Mouse (Mus musculus) forebrain, embryonic 16.5 days (tissue): ENCODE measurements at regions not wholly inside any gene's neighbourhood (a gene's known extent, or its start where the extent isn't known, plus 50 kb on each side); places are given as distances from the start of the nearest gene placed in this dataset.
A peak's percentile ranks its signal among the peaks of the same experiment; 100 is the strongest.

Experiments
- ATAC-seq: fragments of 200-750 bp; cut with Nextera tagmentation; 2 replicates; pipeline ENCODE4 v1.8.0; 2017; ENCODE audit warnings: mild to moderate bottlenecking, moderate library complexity
- H3K27ac ChIP-seq: fragments of 300-500 bp; sonication (generic); 2 replicates; pipeline ENCODE4 v1.5.1; 2014; ENCODE audit warnings: low read length, control low read depth
- H3K27me3 ChIP-seq: fragments of 300-500 bp; sonication (generic); replicated peaks from 2 replicates; pipeline ENCODE4 v1.6.1; 2014; ENCODE audit warnings: low read length; ENCODE audit not compliant: control insufficient read depth, insufficient read depth
- H3K36me3 ChIP-seq: fragments of 300-500 bp; sonication (generic); 2 replicates; pipeline ENCODE4 v1.6.1; 2014; ENCODE audit not compliant: control insufficient read depth, insufficient read depth
- H3K4me1 ChIP-seq: fragments of 300-500 bp; sonication (generic); replicated peaks from 2 replicates; pipeline ENCODE4 v1.6.1; 2014; ENCODE audit warnings: low read length; ENCODE audit not compliant: control insufficient read depth, insufficient read depth
- H3K4me2 ChIP-seq: fragments of 300-500 bp; sonication (generic); 2 replicates; pipeline ENCODE4 v1.6.1; 2014; ENCODE audit warnings: mild to moderate bottlenecking, low read length, control low read depth
- H3K4me3 ChIP-seq: fragments of 300-500 bp; sonication (generic); replicated peaks from 2 replicates; pipeline ENCODE4 v1.5.1; 2014; ENCODE audit warnings: mild to moderate bottlenecking, low read length, control low read depth
- H3K9ac ChIP-seq: fragments of 300-500 bp; sonication (generic); replicated peaks from 2 replicates; pipeline ENCODE4 v1.6.1; 2014; ENCODE audit warnings: low read depth, low read length, control low read depth
- H3K9me3 ChIP-seq: fragments of 300-500 bp; sonication (generic); 2 replicates; pipeline ENCODE4 v1.6.1; 2016; ENCODE audit warnings: low read length; ENCODE audit not compliant: control insufficient read depth
- WGBS: fragments of 180-500 bp; shearing (Covaris S2); extraction: QIAGEN DNeasy Blood & Tissue Kit; methylation state at CpG from one replicate; pipeline ENCODE4 v1.1.7; 2014; 5-methylcytosine and 5-hydroxymethylcytosine counted together

DNA sequence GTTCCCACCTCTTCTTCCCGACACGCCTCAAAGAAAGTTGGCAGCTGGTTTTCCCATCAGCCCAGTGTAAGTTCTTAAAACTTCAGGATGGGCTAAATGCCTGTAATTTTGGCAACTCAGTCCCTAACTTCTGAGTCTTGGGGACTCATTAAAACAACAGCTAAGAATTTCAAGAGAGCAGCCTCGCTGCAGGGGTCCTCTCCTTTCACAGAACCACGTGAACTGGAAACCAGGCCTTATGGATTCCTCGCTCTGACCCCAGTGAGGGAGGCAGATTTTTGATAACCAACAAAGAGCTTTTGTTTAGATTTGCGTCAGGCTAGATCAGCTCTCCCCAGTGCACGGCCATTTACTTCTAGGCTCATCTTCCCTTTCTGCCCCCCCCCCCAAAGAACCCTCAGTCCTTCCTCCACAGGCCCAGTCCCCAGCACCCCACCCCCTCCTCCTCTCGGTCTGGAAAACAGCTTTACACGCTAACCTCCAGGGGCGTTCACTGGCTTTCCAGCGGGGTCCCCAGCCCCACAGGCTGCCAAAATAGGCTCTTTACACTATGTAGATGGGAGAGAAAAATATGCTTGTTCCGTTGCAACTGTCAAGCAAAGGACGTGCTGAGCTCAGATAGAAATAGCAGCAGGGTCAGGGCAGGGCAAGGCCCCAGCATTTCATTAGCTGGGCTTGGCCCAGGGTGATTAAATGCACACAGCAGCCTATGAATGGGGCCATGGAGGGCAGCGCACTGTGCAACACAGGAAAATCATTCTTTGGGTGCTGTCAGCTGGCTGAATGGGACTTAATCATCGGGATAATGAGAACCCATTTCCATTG is 233.5 kb downstream of the Zfp36l1 start:
- H3K27me3 ChIP-seq = no peaks in the 10 kb centered on the region
- H3K4me2 ChIP-seq = no peak overlapping the region
- peak overlapping the region; percentile 71 for H3K27ac ChIP-seq
- peaks cover 21% of the 10 kb centered on the region for H3K4me1 ChIP-seq
- no peaks in the 10 kb centered on the region for H3K9me3 ChIP-seq
- WGBS = 6% methylated on average over 15 of the region's 15 CpGs
- ATAC-seq = peak; percentile 92
- peak overlapping the region; percentile 25 for H3K9ac ChIP-seq
- H3K36me3 ChIP-seq = no peaks in the 10 kb centered on the region
- no peak overlapping the region for H3K4me3 ChIP-seq

DNA sequence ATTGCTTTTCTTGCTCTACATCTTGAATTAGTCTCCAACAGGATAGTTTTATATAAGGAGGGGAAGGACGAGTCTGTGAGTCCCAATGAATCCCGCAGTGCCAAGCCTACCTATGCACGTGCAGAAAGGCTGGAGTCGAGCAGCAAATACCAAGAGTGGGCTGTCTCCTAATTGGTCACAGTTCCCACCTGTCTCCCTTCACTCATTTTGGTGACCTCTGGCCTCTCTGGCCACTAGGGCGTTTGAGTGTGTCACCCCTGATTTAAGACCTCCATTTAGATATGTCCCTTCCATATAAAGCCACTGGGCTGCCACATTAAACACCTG is 234.1 kb downstream of the Zfp36l1 start:
- Histone ChIP-seq H3K9me3 (no peaks in the 10 kb centered on the region), H3K4me3 (no peak overlapping the region), H3K4me1 (peaks cover 21% of the 10 kb centered on the region), H3K9ac (no peak overlapping the region), H3K4me2 (no peak overlapping the region), H3K27ac (peak overlapping the region; percentile 71), H3K36me3 (no peaks in the 10 kb centered on the region), H3K27me3 (no peaks in the 10 kb centered on the region)
- no peak for ATAC-seq
- 26% methylated on average over 5 of the region's 5 CpGs for whole genome bisulfite sequencing

DNA sequence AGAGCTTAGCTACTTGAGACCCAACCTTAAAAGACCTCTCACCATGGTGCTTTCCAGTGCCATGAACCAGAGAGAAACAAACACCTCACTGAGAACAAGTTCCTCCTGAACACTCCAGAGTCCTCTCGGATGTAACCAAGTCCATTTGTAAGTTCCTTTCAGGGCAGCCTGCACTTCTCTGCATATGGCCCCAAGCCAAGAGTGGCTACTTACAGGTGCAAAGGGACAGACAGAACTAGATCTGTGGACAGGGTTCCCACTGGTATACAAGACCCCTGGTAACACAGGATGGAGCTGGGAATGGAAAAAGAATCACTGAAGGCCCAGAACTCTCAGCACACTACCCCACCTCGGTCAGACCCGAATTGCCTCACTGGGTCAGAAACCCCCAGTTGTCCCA is 234.7 kb downstream of the Zfp36l1 start:
- no peak overlapping the region for H3K27ac ChIP-seq
- no peak for ATAC-seq
- peaks cover 21% of the 10 kb centered on the region for H3K4me1 ChIP-seq
- H3K27me3 ChIP-seq = no peaks in the 10 kb centered on the region
- 73% methylated on average over 3 of the region's 3 CpGs for WGBS
- no peak overlapping the region for H3K4me2 ChIP-seq
- H3K9me3 ChIP-seq = no peaks in the 10 kb centered on the region
- no peak overlapping the region for H3K4me3 ChIP-seq
- no peak overlapping the region for H3K9ac ChIP-seq
- no peaks in the 10 kb centered on the region for H3K36me3 ChIP-seq

DNA sequence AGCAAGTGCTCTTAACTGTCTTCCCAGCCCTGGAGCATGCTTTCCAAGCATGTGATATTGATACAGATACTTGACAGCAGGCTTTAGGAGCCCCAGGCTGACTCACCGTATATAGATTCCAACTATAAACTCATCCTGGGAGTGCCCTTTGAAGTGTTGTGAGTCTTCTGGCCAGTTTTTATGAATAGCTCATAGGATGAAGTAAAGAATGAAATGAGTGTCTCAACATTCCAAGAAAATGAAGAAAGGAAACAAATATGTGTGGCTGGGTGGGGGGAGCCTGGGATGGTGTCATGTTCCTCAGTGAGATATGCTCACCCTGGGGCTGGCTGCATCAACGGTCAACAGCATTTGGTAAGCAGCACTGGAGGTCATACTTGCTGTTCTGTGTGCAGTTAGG is 238.5 kb downstream of the Zfp36l1 start:
- no peak overlapping the region for H3K4me2 ChIP-seq
- WGBS = 75% methylated on average over 2 of the region's 2 CpGs
- H3K27ac ChIP-seq = no peak overlapping the region
- H3K36me3 ChIP-seq = no peaks in the 10 kb centered on the region
- no peak for ATAC-seq
- H3K4me1 ChIP-seq = peaks cover 7% of the 10 kb centered on the region
- H3K4me3 ChIP-seq = no peak overlapping the region
- H3K27me3 ChIP-seq = no peaks in the 10 kb centered on the region
- no peak overlapping the region for H3K9ac ChIP-seq
- no peaks in the 10 kb centered on the region for H3K9me3 ChIP-seq

DNA sequence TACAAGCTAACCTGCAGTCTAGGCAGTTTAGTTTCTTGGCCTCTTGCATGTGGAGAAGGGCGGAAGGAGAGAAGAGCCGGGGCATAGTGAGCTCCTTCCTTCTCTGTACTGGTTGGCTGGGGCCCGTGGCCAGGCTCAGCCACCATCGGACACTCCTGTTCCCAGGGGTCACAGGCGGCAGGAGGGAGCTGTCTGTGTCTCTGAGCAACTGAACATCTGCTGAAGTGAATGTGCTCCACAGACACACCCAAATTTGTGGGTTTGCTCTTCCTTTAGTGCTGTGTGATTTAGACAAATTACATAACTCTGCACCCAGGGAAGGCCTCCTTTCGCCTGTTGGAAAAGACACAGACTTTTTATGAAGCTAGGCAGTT is 247.6 kb downstream of the Zfp36l1 start:
- Histone ChIP-seq H3K36me3 (no peaks in the 10 kb centered on the region), H3K9me3 (no peaks in the 10 kb centered on the region), H3K27ac (no peak overlapping the region), H3K4me2 (no peak overlapping the region), H3K4me3 (no peak overlapping the region), H3K27me3 (no peaks in the 10 kb centered on the region), H3K9ac (no peak overlapping the region), H3K4me1 (no peaks in the 10 kb centered on the region)
- WGBS = 87% methylated on average over 6 of the region's 6 CpGs
- no peak for ATAC-seq

DNA sequence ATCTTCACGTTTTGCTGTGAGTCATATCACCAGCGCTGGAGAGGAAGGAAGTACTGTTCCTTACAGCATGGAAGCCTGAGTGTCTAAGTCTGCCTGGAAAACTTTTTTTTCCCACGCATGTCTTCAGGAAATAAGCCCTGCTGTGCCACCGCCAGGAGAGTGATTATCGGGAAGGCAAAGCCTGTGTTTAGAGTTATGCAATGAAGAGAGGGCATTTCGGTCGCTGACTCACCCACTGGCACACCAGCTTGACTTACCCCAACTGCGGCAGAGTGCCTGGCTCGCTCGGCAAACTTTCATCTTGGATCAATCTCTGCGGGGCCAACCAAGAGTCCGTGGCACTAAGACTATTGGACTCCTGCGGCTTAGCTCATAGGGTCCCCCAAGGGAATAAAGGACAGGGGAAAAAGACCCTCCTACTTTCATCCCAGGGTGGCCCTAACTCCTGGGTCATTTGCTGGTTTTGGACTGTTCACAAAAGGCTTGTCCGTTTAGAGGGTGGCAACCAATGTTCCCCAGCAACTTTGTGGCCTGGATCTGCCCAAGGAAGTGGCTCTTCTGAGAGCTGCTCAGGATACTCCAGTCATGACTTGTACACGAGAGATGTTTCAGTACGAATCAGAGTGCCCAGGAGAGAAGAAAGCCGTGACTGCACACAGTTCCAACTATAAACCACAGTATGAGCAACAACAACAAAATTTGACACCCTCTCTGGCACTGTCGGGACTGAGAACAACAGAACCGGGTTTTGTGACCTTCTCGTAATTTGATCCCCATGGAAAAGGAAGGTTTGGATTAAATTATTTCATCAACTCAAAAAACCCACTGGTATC is 248.3 kb downstream of the Zfp36l1 start:
- no peaks in the 10 kb centered on the region for H3K27me3 ChIP-seq
- no peak overlapping the region for H3K4me3 ChIP-seq
- H3K27ac ChIP-seq = no peak overlapping the region
- H3K4me1 ChIP-seq = no peaks in the 10 kb centered on the region
- no peak for ATAC-seq
- no peak overlapping the region for H3K9ac ChIP-seq
- no peaks in the 10 kb centered on the region for H3K36me3 ChIP-seq
- no peak overlapping the region for H3K4me2 ChIP-seq
- no peaks in the 10 kb centered on the region for H3K9me3 ChIP-seq
- WGBS = 75% methylated on average over 20 of the region's 20 CpGs
